Mouse (Mus musculus) spleen, postnatal 4 days (tissue): ENCODE measurements around the gene Rims4.
A peak's percentile ranks its signal among the peaks of the same experiment; 100 is the strongest.

Experiments
- DNase-seq, 2 experiments: peaks; one replicate each; pipeline ENCODE4 v3.0.0; 2022; ENCODE audit warnings: low spot score in 2 of 2

Gene Rims4

GRCm38 (mm10) chr2:163918317-163919258, at the start of gene Rims4:
Gene Rims4, minus strand, starts transcription at chr2:163918683.
- DNase-seq = no peak

- no peak for DNase-seq
These were observed 47.2 kb upstream of the Rims4 start for GRCm38 (mm10) chr2:163965706-163966105.

- no peak for DNase-seq
These were observed 46.4 kb upstream of the Rims4 start for GRCm38 (mm10) chr2:163964606-163965560.

GRCm38 (mm10) chr2:163953622-163954310, 35.3 kb upstream of the Rims4 start:
- DNase-seq = no peak

GRCm38 (mm10) chr2:163951770-163952169, 33.3 kb upstream of the Rims4 start:
- DNase-seq = peak in 1 of 2 experiments; percentile 24

- DNase-seq = no peak
These were observed 29.5 kb upstream of the Rims4 start for GRCm38 (mm10) chr2:163947976-163948375.

GRCm38 (mm10) chr2:163946221-163946620, 27.7 kb upstream of the Rims4 start:
- no peak for DNase-seq

- no peak for DNase-seq
These were observed 26.0 kb upstream of the Rims4 start for GRCm38 (mm10) chr2:163944511-163944910.

GRCm38 (mm10) chr2:163943056-163943455, 24.6 kb upstream of the Rims4 start:
- no peak for DNase-seq

GRCm38 (mm10) chr2:163939522-163939921, 21.0 kb upstream of the Rims4 start:
- peak; percentile 19 to 69 for DNase-seq

- no peak for DNase-seq
These were observed 13.7 kb upstream of the Rims4 start for GRCm38 (mm10) chr2:163932151-163932550.

GRCm38 (mm10) chr2:163928464-163929200, 10.1 kb upstream of the Rims4 start:
- no peak for DNase-seq

- DNase-seq = no peak
These were observed 6.6 kb upstream of the Rims4 start for GRCm38 (mm10) chr2:163925044-163925443.

- no peak for DNase-seq
These were observed 6.0 kb upstream of the Rims4 start for GRCm38 (mm10) chr2:163924531-163924930.

GRCm38 (mm10) chr2:163923113-163923512, 4.6 kb upstream of the Rims4 start:
- DNase-seq = no peak

GRCm38 (mm10) chr2:163919581-163919980, 1.1 kb upstream of the Rims4 start:
- DNase-seq = no peak

- no peak for DNase-seq
These were observed 1.8 kb downstream of the Rims4 start for GRCm38 (mm10) chr2:163916703-163917102.

GRCm38 (mm10) chr2:163915294-163915791, 3.1 kb downstream of the Rims4 start:
- DNase-seq = no peak

- no peak for DNase-seq
These were observed 4.4 kb downstream of the Rims4 start for GRCm38 (mm10) chr2:163914107-163914506.

GRCm38 (mm10) chr2:163913704-163914103, 4.8 kb downstream of the Rims4 start:
- no peak for DNase-seq
